Mouse (Mus musculus) MEL (cell line): ENCODE data around the gene Ank2.
A peak's percentile ranks its signal among the peaks of the same experiment; 100 is the strongest.

Experiments used
- CHD1 ChIP-seq: IDR thresholded peaks from 2 replicates; pipeline ENCODE4 v1.6.1; 2012; ENCODE audit warnings: low read depth, mild to moderate bottlenecking, inconsistent platforms, low read length, improper control_type of control experiment
- CTCF ChIP-seq, 3 experiments: IDR thresholded peaks in 2 of 3; conservative IDR thresholded peaks in 1 of 3; 2 replicates each; pipeline ENCODE4 v1.5.1; 2011 to 2012; ENCODE audit warnings: low read length in 3 of 3, low read depth in 2 of 3, mild to moderate bottlenecking in 2 of 3, improper control_type of control experiment in 1 of 3, inconsistent platforms in 1 of 3, mixed read lengths in 1 of 3, moderate library complexity in 1 of 3; ENCODE audit not compliant: control insufficient read depth in 1 of 3, insufficient read depth in 1 of 3, poor library complexity in 1 of 3, severe bottlenecking in 1 of 3
- EP300 ChIP-seq, 2 experiments: IDR thresholded peaks; 2 replicates each; pipeline ENCODE4 v1.6.1; 2011; ENCODE audit warnings: improper control_type of control experiment in 2 of 2, low read length in 2 of 2, low read depth in 1 of 2, mild to moderate bottlenecking in 1 of 2
- GATA1 ChIP-seq: IDR thresholded peaks from 2 replicates; pipeline ENCODE4 v1.6.1; 2011; ENCODE audit warnings: low read depth, low read length, improper control_type of control experiment
- KAT2A ChIP-seq: conservative IDR thresholded peaks from 2 replicates; pipeline ENCODE4 v1.6.1; 2012; ENCODE audit warnings: low read depth, low read length, improper control_type of control experiment, inconsistent platforms
- NELFE ChIP-seq: IDR thresholded peaks from 2 replicates; pipeline ENCODE4 v1.6.1; 2011; ENCODE audit warnings: low read depth, low read length, improper control_type of control experiment
- POLR2A ChIP-seq, 2 experiments: IDR thresholded peaks; 2 replicates each; pipeline ENCODE4 v1.6.1; 2011 to 2012; ENCODE audit warnings: low read length in 2 of 2, mild to moderate bottlenecking in 2 of 2, control low read depth in 1 of 2, improper control_type of control experiment in 1 of 2, low read depth in 1 of 2, moderate library complexity in 1 of 2; ENCODE audit not compliant: control insufficient read depth in 1 of 2, insufficient read depth in 1 of 2, poor library complexity in 1 of 2
- POLR2AphosphoS2 ChIP-seq: IDR thresholded peaks from 2 replicates; pipeline ENCODE4 v1.6.1; 2011; ENCODE audit warnings: low read length, improper control_type of control experiment
- RAD21 ChIP-seq: IDR thresholded peaks from 2 replicates; pipeline ENCODE4 v1.6.1; 2011; ENCODE audit warnings: mild to moderate bottlenecking, low read depth, low read length, improper control_type of control experiment
- TCF12 ChIP-seq: IDR thresholded peaks from 2 replicates; pipeline ENCODE4 v1.6.1; 2014; ENCODE audit warnings: low read depth, mild to moderate bottlenecking, inconsistent platforms, low read length, improper control_type of control experiment, moderate library complexity
- UBTF ChIP-seq: IDR thresholded peaks from 2 replicates; pipeline ENCODE4 v1.6.1; 2012; ENCODE audit warnings: low read depth, mild to moderate bottlenecking, inconsistent platforms, low read length, improper control_type of control experiment, moderate library complexity, borderline replicate concordance; ENCODE audit not compliant: insufficient read depth
- ZC3H11A ChIP-seq: IDR thresholded peaks from 2 replicates; pipeline ENCODE4 v1.6.1; 2012; ENCODE audit warnings: low read depth, mild to moderate bottlenecking, inconsistent platforms, low read length, improper control_type of control experiment

DNA sequence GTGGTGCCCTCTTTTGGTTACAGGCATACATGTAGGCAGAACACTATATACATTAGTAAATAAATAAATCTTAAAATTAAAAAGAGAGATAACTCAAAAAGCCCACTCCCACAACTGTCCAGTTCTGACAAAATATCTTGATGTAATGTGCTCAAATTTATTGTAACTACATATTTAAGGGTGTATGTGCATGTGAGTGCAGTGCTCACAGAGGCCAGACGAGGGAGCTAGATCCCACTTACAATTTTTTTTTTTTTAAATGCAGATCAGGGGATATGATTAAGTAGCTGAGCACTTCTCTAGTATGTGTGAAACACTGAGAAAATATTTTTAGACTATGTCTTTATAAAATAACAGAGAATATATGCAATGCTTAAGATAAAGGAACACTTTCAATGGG is 127.4 kb downstream of the Ank2 start:
- TF ChIP-seq GATA1, result no peak
- TF ChIP-seq POLR2A (IDR thresholded peaks at IDR 0.05; ENCODE audit: control insufficient read depth in 1 of 2, insufficient read depth in 1 of 2, low read depth in 1 of 2, low read length in 2 of 2, poor library complexity in 1 of 2), result no peak
- TF ChIP-seq RAD21, result no peak
- TF ChIP-seq CTCF (IDR thresholded peaks at IDR 0.05 in 2 of 3, conservative IDR thresholded peaks at IDR 0.05 in 1 of 3; ENCODE audit: control insufficient read depth in 1 of 3, insufficient read depth in 1 of 3, low read depth in 2 of 3, low read length in 3 of 3, poor library complexity in 1 of 3, severe bottlenecking in 1 of 3), result peak in 2 of 3 experiments; percentile 13 to 31; a peak in 3 of 6 replicates
- TF ChIP-seq EP300 (IDR thresholded peaks at IDR 0.05; ENCODE audit: low read depth in 1 of 2, low read length in 2 of 2), result no peak
- TF ChIP-seq ZC3H11A, result no peak
- no peak for TF ChIP-seq CHD1
- TF ChIP-seq KAT2A, result no peak
- TF ChIP-seq NELFE, result no peak
- TF ChIP-seq UBTF, result no peak
- no peak for TF ChIP-seq POLR2AphosphoS2
- no peak for TF ChIP-seq TCF12
